Mouse (Mus musculus): Measurements from ENCODE around the gene Zfp963.

DNA sequence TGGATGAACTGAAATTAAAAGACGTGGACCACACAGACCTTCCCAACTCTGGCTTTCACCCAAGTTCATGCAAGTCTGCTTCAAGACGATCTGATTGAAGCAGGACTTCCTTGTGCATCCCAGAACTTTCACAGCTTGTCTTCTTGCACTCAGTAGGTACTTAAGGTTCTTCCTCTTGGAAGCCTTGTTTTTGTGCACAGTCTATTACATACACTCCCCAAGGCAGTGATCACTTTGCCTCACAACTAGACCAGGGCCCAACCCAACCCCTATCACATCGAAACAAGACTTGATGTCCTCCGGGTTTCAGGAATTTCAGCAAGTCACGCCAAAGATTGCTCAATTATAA is 32.6 kb downstream of the Zfp963 start:
- TF ChIP-seq CTCF (IDR thresholded peaks at IDR 0.05; ENCODE audit: low read depth), result no peak
- no peak for TF ChIP-seq EP300 (IDR thresholded peaks at IDR 0.05; ENCODE audit: low read depth)

Measured in liver, postnatal 0 days (tissue).